Mouse (Mus musculus) thymus, adult 2 months (tissue): ENCODE data around the gene Lama5.

ENCODE experiments used
- CTCF ChIP-seq: fragments of 200-500 bp; IDR thresholded peaks from 2 replicates; pipeline ENCODE4 v1.5.1; 2012; ENCODE audit warnings: mild to moderate bottlenecking, control low read depth, low read length, moderate library complexity, borderline replicate concordance; ENCODE audit not compliant: control insufficient read depth, poor library complexity, insufficient read depth; ENCODE audit errors: extremely low read depth
- POLR2A ChIP-seq: fragments of 200-500 bp; IDR thresholded peaks from 2 replicates; pipeline ENCODE4 v1.6.1; 2012; ENCODE audit warnings: mild to moderate bottlenecking, low read length, control low read depth, moderate library complexity; ENCODE audit not compliant: control insufficient read depth, poor library complexity, insufficient read depth; ENCODE audit errors: extremely low read depth

GRCm38 (mm10) chr2:180133911-180134310 is 91.7 kb downstream of the Lama5 start:
- TF ChIP-seq CTCF (no peak), POLR2A (no peak)
